Mouse (Mus musculus): ENCODE results near the gene Prcd.

- TF ChIP-seq POLR2A (IDR thresholded peaks at IDR 0.05; ENCODE audit: low read depth, low read length) (no peak), CTCF (conservative IDR thresholded peaks at IDR 0.05; ENCODE audit: insufficient read depth, insufficient read length, low read depth, low read length) (no peak)
Observed at GRCm38 (mm10) chr11:116643579-116644224, 9.6 kb upstream of the Prcd start.

Data from kidney, adult 2 months (tissue).